Mouse (Mus musculus) heart, postnatal 36 days (tissue): ENCODE results near the gene Hoxa11. TPM values are rescaled to one million over a fixed set of nuclear protein-coding genes. Genes with fewer than 3 reads are reported as not detected.
A peak's percentile ranks its signal among the peaks of the same experiment; 100 is the strongest.

Source experiments
- DNase-seq, 2 experiments: peaks; one replicate each; pipeline ENCODE4 v3.0.0; 2021 to 2022
- intact Hi-C: fragments of 180-260 bp; cut with DNase I; formaldehyde crosslinking; loops from one replicate; pipeline ENCODE4 v1.15.1; 2025
- total RNA-seq, 2 experiments: library from RNA; stranded (reverse); gene quantifications; 2 replicates each; pipeline ENCODE4 v1.2.3; 2021

Gene Hoxa11
- not detected for total RNA-seq

DNA sequence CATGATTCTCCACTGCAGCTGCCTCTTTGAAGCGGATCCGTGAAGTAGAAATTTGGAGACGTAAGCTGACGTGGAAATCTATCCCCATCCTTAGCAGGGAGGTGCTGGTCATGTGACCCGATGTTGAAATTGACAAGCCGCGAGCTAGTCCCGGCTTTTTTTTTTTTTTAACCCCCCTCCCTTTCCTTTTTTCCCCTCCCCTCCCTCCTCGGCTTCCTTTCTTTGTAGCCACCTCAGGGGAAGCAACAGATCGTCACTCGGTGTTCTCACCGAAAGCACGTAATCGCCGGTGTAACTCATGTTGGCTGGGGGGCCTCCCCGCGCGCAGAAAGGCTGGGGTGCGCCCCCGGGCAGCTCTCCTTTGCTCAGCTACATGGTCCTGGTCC is at the start of gene Hoxa11:
Gene Hoxa11 (minus strand): TSS at position 54 of the 386 bp plus-strand sequence.
- intact Hi-C loops, result loop anchor here (5.0 kb wide), 1 partner anchor 1063 kb away; no protein-coding TSS in a partner anchor
- no peak for DNase-seq

DNA sequence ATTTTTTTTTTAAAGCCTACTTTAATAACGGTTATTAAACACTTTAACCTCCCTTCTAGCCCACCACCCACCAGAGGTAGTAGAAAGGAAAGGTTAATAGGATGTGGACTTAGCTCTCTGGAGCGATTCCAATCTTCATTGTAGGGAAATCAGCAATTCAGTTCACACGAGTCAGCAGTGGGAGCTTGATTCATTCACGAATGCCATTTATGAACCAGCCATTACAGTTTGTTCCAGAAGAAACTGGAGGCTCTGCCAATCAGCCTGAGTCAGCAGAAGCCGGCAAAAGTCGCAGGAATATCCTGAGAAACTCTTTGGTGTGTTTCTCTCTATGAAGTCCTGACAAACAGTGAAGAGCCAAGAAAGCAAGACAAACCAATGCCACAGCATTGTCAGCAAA is 49.0 kb upstream of the Hoxa11 start:
- no peak for DNase-seq
- intact Hi-C loops, result no loop called here

- intact Hi-C loops, result no loop called here
- no peak for DNase-seq
These were observed 46.7 kb upstream of the Hoxa11 start for GRCm38 (mm10) chr6:52292328-52292727.

DNA sequence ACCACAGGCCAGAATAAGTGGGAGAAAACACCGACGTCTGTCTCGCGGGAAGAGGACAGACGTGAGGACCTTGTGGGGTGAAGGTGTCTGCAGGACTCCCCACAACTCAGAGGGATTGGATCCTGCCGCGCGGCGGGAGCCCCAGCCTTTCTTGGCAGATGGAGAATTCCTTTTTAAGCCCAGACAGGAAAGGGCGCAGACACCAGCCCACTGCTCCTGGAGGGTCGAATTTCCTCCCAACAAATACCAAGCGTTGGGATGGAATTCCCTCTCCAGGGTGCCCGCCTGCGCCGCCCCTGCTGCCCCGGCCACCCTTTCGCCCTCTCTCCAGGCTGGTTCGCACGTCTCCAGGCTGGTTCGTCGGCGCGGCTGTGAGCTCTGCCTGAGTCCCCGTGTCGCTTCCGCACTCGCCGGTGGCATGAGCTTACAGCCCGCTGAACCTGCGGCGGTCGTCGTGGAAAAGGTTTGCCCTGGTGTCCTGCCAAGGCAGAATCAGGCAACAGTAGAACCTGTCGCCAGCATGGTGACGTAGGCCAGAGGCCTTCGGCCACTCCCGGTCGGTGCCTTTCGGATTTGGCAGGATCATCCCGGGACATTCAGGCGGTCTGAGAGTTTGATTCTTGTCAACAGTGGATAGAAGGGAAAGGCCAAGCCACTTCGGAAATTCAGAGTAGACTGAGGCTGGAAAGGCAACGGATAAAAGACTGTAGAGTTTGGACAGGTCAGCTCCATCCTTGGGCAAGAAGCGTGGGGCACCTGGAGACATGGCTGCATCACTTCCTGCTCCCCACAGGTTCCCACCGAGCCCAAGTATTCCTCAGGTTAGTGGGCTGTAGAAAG is 45.6 kb upstream of the Hoxa11 start:
- intact Hi-C loops, result no loop called here
- DNase-seq, result peak in 1 of 2 experiments; percentile 22

DNA sequence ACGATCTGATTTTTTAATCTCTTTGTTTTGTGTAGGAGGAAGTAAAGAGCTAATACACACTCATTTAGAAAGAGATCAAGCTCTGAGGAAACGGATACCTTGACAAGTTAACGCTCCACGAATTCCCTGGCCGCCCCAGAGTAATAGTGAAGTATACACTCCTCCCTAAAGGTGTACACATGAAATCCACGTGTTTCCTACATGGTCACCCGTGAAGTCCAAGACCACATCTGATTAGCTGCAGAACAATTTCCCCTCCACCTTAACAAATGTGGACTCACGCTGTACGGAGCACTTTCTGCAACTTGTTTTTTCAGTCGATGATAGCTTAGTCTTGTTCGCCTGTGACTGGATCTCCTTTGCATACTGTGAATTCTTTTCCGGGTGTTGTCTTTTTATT is 44.6 kb upstream of the Hoxa11 start:
- no peak for DNase-seq
- intact Hi-C loops, result no loop called here

- intact Hi-C loops, result no loop called here
- DNase-seq, result no peak
These were observed 38.3 kb upstream of the Hoxa11 start for GRCm38 (mm10) chr6:52283896-52284295.

GRCm38 (mm10) chr6:52281084-52281483 is 35.5 kb upstream of the Hoxa11 start:
- DNase-seq, result no peak
- intact Hi-C loops, result no loop called here

DNA sequence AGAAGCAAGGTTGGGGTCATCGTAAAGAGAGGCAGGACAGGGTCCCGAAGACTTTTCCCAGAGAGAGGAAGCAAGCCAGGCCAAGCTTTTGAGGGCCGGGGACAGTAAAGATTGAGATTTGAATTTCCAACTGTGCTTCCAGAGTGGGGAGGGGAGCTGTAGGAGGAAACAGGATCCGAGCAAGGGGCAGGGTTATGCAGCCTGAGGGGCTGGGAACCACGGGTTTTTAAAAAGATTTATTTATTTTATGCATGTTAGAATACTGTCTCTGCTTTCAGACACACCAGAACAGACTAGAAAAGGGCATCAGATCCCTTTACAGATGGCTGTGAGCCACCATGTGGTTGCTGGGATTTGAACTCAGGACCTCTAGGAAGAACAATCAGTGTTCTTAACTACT is 31.3 kb upstream of the Hoxa11 start:
- intact Hi-C loops, result no loop called here
- DNase-seq, result no peak

DNA sequence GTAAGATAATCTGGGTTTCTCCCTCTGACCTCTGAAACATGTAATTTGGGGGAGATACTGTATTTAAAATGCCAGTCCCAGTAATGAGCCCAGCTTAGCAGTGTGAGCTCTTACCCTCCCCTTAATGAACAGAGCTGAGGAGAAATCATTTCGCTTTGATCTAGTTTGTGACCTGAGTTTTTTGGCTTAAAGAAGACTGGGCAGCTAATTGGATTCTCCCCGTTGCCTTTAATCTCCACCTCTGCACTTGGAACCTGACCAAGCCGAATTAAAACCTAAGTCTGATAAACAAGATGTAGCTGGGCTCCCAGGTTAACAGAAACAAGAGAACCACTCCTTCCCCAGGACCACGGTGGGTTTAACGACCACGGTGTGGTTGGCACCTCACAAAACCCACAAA is 30.8 kb upstream of the Hoxa11 start:
- no peak for DNase-seq
- intact Hi-C loops, result no loop called here

- intact Hi-C loops, result no loop called here
- DNase-seq, result no peak
These were observed 30.1 kb upstream of the Hoxa11 start for GRCm38 (mm10) chr6:52275563-52276280.

DNA sequence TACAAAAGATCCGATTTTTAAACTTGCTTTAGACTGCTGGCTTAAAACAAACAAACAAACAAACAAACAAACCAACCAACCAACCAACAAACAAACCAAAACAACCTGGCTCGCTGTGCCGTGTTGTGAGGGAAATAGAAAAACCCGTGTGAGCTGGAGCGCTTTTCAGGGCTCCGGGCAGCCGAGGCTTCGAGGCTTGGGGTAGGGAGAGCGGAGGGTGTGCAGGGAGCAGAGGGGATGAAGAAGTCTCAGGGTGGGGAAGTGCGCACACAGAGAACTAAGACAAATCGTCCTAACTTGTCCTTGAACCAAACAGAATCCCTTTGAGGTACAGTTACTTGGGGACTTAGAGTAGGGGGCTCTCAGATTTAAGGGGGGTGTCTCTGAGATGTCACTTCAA is 29.0 kb upstream of the Hoxa11 start:
- intact Hi-C loops, result loop anchor here (5.0 kb wide), 1 partner anchor 563 kb away; no protein-coding TSS in a partner anchor
- DNase-seq, result no peak

DNA sequence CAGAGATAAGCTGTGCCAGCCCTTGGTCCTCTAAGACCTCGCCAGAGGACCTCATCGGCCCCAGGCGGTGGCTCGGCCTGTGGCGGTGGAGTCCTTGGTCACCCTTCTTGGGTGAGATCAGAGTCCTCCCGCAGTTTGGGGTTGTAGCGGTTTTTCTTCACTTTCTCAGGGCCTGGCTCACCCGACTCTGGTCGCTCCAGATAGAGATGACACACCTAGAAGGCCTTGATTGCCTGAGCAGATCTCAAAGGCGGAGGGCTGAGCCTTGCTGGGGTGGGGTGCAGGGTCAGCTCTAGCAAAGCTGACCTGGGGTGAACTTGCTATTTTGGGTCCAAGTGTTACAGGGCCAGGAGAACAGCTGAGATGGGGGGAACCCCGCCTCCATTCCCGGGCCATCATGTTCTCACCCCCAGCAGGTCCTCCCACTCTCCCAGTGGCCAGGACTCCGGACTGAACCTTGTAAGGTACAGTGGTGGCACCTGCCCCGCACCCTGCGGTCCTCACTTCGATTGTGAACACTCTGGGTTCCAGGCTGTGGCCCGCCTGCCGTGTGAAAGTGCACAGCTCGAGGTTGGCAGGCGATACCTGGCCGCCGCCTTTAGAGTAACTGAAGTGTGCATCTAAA is 28.2 kb upstream of the Hoxa11 start:
- no peak for DNase-seq
- intact Hi-C loops, result loop anchor here (5.0 kb wide), 1 partner anchor 564 kb away; no protein-coding TSS in a partner anchor

DNA sequence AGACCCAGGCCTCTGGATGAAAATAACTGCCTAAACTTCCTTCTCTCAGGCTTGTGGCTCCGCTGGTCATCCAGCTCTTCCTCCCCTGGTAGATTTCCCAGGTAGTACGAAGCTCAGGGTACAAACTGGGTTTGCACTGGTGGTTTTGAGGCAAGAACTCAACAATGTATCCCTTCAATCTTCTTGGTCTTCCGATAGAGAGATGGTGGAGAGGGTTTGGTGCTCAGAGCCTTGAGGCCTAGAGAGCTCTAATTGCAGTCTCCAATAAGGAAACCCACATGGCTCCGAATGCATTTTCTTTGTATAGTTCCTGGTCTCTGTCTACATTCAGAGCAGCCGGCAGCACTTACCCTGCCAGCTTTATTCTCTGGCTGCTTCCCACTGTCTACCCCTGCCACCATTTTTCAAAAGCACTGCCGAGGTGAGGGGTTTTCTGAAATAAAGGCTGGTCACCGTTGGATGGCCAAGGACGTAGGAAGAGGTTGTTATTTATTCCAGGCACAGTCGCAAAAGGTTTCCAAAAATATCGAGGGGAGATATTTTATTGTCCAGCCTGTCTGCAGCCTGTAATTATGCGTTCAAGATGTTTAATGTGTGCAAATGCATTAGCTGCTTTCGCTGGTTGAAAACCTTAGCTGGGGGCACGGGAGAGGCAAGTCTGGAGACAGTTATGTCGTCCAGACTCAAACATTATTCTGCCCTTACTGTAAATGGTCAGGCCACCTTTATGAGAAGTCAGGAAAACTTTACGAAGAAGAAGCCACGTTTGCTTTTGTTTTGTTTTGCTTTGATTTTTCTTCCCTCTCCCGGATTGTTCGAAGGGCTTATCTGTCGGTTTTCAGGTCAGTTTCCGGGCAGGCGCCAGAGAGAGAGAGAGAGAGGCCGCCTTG is 27.4 kb upstream of the Hoxa11 start:
- DNase-seq, result no peak
- intact Hi-C loops, result loop anchor here (5.0 kb wide), 1 partner anchor 564 kb away; no protein-coding TSS in a partner anchor

GRCm38 (mm10) chr6:52270494-52271480 is 25.2 kb upstream of the Hoxa11 start:
- DNase-seq, result peak; percentile 66 to 67
- intact Hi-C loops, result loop anchor here (1.0 to 5.0 kb wide), 2 partner anchors 307 to 567 kb away; no protein-coding TSS in a partner anchor

DNA sequence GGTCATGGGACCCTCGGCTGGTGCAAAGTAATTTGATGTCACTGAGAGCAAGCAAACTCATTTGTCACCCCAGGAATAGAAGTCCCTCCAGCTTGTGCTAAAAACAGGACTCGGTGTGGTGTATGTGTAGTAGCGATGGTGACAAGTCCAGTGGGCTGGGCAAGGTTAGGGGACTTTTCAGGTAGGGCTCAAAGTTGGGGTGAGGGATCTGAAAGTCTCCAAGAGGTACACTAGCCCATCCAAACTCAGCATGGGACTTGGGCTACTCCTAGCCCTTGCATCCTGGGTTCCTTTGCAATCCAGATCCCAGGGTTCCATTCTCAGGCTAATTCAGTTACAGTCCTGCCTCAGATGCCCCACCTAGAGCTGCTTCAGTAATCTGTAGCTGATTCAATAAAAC is 23.1 kb upstream of the Hoxa11 start:
- DNase-seq, result no peak
- intact Hi-C loops, result loop anchor here (5.0 kb wide), 1 partner anchor 44 kb away; the partner anchor contains the start of gene Evx1

GRCm38 (mm10) chr6:52268341-52268740 is 22.7 kb upstream of the Hoxa11 start:
- intact Hi-C loops, result loop anchor here (5.0 kb wide), 1 partner anchor 44 kb away; the partner anchor contains the start of gene Evx1
- DNase-seq, result no peak

DNA sequence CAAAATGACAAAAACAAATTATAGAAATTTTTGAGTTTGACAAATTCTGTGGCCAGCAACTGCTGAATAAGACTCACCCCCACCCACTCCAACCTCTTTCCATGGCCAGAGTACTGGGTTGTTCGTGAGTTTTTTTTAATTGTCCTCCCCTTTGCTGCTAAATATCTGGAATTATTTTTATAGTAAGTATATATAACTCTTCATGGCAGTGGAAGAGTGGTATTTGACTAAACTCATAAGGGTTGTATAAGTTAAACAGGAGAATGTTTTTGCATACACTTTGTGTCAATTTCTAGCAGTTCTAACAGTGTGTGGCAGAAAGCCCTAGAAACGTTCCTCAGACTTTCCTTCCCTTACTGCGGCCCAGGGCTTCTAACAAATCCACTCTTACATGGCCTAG is 22.1 kb upstream of the Hoxa11 start:
- intact Hi-C loops, result loop anchor here (5.0 kb wide), 1 partner anchor 45 kb away; the partner anchor contains the start of gene Evx1
- no peak for DNase-seq

DNA sequence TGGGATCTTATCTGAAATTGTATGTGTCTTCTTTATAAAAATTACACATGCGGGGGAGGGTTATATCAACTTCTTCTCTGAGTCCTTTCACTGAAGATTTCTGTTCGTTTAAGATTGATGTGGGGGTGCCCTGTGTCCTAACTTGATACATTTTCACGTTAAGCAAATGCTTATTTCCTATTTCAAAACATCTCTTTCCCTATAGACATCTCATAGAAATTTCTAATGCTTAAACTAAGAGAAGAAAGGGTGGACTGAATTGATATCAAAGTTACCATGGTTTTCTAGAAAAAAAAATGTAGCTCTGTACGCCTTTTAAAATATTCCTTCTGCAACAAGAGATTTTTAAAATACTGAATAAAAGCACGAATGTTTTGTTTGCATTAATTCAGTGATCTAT is 21.6 kb upstream of the Hoxa11 start:
- intact Hi-C loops, result loop anchor here (5.0 kb wide), 1 partner anchor 45 kb away; the partner anchor contains the start of gene Evx1

DNA sequence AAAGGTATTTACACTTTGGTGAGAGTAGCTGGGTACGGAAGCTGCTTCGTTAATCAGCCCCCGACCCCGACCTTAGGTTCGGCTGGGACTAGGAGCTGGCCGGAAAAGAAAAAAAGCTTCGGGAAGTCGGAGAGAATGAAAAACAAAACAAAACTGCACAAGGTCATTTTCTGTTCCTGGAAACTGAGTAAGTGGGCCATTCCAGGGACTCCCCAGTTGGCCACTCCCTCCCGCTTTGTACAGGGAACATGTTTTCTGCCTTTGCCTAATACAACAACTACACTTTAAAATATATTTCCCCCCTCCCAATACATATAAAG is 21.0 kb upstream of the Hoxa11 start:
- DNase-seq, result no peak
- intact Hi-C loops, result loop anchor here (5.0 kb wide), 1 partner anchor 46 kb away; the partner anchor contains the start of gene Evx1

More for the DNA sequence above, 21.6 kb upstream of the Hoxa11 start:
- no peak for DNase-seq
